Mouse (Mus musculus): ENCODE measurements around the gene Aqp11.

DNA sequence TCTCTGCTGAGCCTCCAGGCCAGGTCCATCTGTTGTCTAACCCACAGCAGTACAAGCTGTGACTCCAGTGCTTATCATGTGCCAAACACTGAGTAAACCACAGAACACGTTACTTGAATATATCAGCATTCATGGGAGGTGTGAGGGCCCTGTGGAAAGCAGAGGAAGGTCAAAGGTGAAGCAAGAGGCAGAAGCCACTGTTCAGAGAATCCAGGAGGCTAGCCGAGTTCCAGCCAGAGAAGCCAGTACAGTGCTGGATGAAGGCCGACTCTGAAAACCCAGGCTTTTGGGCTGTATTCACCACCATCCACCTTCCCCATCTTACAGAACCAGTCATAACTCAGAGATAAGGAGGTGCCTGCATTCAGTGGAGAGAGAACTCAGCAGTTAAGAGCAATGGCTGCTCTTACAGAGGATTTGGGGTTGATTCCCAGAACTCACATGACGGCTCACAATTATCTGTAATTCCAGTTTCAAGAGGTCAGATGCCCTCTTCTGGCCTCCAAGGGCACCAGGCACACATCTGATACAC lies 9.2 kb upstream of the Aqp11 start:
- no peak for TF ChIP-seq CTCF (IDR thresholded peaks at IDR 0.05; ENCODE audit: control insufficient read depth, insufficient read depth, insufficient replicate concordance, low read depth, low read length)
- TF ChIP-seq POLR2A (IDR thresholded peaks at IDR 0.05; ENCODE audit: control insufficient read depth, low read depth, low read length): no peak

Measured in testis, adult 2 months (tissue).